Mouse (Mus musculus): Measurements from ENCODE around the gene Cntrl. TPM values are rescaled to one million over a fixed set of nuclear protein-coding genes. Genes with fewer than 3 reads are reported as not detected.

Gene Cntrl
- total RNA-seq, 2 experiments from 2014 or later, result 33.3 to 36.4 TPM

DNA sequence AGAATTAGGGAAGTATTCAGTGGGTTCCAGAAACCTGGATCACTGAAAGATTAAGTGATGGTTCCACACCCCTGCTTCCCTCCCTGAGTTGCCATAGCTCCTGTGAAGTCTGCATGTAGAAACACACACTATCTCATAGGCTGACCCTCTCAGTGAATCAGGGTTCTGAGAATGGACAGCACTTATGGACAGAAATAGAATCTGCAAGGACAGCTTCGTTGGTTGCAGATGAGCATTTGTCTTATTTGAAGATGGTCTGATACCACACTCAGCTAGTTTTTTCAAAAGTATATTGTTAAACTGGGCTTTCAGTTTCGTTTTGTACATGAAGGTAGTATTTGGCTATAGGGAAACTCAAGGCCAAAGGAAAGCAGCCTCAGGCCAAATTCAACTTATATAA is 1.2 kb downstream of the Cntrl start:
- no peak for DNase-seq (ENCODE audit: low spot score in 2 of 2)

DNA sequence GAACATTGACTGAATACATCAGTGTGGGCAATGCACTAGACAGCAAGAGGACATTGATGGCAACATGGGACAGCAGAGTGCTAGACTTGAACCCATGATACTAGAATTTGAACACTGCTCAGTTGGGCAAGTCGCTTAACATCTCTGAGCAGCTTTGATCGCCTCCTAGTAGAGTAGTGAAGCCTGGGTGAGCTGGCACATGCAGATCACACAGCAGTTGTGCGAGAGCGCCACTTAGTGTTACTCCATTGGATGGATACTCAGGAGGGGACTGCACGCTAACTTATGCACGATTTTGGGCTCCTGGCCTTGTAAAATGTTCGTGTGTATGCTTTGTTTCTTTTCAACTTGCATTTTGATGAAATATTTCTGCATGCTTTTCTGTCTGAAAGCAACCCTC is 15.4 kb downstream of the Cntrl start:
- DNase-seq (ENCODE audit: low spot score in 2 of 2), result no peak

DNA sequence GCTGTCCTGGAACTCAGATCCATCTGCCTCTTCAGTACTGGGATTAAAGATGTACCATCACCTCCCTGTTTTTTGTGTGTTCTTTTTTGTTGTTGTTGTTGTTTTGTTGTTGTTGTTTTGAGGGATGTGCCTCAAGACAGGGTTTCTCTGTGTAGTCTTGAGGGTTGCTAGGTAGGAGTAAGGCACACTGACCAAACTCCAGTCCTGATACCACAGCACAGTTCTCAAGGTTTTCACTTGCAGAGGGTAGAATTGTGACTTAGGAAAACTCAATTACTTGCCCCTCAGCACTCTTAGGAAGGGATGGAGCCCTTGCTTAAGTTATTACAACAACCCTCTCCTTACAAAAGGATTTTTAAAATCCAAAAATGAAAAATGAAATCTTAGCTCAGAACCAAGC is 22.2 kb downstream of the Cntrl start:
- DNase-seq (ENCODE audit: low spot score in 2 of 2), result no peak

DNA sequence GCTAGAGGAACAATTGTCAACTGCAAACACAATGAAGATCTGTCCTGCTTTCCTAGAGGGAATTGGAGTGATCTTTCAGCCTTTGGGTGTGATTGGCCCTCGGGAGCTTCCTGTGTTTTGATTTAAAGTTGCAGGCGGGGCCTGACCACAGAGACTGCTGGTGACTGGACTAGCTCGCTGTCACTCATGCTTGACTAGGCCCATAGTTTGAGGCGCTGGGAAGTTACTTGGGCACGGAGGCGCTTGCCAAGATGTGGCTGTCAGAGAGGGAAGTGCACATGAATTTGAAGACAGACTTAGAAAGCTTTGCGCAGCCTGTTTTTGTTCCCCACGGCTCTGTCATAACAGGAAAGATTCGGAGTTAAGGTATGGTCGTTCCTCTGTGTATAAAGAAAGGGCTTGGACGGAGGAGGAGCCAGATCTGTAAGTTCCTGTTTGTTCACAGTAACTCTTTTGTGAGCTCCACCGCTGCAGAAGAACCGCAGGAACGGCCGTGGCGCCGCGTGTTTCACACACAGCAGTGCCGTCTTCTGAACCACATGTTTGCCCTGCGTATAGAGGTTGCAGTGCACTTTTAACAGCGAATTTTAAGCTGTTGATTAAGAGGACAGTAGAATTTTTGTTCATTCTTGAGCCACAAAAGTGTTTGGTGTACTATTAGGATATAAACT is 22.8 kb downstream of the Cntrl start:
- peak; percentile 86 to 87 for DNase-seq (ENCODE audit: low spot score in 2 of 2)

DNA sequence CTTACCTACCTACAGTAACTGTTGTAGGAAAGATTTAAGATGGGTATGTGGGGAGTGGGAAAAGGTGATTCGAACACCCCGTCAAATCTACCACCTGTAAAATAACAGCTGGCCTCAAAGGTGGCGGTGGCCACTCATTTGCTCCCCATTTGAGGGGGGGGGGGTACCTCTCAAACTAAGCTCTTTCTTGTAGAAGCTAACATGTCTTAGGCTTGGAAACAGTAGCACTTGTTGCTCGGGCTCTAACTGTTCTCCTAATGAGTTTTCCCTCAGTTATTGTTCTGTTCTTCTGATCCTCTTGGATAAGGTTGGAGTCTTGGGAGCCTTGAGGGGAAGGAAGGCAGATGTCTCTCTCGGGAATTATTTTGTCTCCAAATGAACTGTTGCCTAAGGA is 23.4 kb downstream of the Cntrl start:
- DNase-seq (ENCODE audit: low spot score in 2 of 2), result no peak

DNA sequence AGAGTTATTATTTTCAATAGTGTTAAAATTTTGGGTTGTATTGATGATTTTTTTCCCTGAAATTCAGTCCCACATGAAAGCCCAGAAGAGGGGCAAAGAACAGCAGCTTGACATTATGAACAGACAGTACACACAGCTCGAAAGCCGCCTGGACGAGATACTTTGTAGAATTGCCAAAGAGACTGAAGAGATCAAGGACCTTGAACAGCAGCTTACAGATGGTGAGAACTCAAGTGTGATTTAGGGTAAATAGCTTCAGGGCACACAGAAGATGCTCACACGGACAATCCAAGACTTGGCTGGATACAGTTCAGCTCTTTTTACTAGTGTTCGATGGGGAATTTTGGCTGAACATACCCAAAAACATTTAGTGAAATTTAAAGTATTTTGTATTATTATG is 24.6 kb downstream of the Cntrl start:
- DNase-seq (ENCODE audit: low spot score in 2 of 2), result no peak

DNA sequence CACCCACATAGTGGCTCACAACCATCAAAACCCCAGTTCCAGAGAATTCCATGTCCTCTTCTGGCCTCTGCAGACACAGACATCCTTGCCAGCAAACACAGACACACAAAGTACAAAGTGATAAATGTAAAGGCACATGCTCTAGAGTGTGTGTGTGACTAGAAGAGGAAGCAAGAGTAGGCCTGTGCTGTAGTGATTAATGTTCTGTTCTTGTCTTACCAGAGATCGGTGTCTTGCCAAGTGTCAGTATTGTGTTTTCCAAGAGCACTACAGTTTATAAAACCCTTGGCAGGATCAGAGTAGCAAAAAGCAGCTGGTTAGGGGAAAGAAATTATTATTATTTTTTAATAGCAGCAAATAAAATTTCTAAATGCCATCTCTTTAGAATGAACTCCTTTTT is 29.3 kb downstream of the Cntrl start:
- DNase-seq (ENCODE audit: low spot score in 2 of 2), result no peak

DNA sequence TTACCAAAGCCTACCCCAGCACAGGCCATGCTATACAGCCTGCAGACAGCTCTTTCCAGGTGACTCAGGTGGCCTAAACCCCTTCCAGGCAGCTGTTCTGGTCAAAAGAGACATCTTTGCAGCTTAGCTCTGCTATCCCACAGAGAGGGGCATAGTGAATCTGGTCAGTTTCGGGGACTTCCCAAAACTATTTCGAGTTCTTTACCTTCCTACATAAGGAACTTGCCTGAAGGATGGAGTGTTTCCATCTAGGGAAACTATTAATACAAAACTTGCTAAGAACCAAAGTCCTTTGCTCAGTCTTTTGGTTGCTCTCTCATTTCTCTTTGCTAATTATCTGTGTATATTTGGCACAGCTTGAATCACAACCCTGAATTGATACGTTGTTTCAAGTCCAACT is 32.4 kb downstream of the Cntrl start:
- DNase-seq (ENCODE audit: low spot score in 2 of 2), result no peak

DNA sequence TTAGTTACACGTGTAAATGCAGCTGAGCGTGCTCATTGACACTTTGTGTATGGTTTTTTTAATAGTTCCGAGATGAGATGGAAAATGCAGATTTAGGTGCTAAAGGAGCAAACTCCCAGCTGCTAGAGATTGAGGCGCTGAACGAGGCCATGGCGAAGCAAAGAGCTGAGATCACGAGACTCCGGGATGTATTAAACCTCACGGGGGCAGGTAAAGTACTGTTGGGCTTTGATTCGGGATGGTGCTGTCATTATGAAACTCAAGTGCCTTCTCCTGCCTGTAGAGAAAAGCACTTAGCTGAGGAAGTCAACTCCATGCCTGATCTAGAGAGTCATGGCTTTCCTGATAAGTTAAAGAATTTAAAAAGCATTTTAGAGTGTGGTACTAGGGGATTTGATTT is 39.5 kb downstream of the Cntrl start:
- DNase-seq (ENCODE audit: low spot score in 2 of 2), result no peak

DNA sequence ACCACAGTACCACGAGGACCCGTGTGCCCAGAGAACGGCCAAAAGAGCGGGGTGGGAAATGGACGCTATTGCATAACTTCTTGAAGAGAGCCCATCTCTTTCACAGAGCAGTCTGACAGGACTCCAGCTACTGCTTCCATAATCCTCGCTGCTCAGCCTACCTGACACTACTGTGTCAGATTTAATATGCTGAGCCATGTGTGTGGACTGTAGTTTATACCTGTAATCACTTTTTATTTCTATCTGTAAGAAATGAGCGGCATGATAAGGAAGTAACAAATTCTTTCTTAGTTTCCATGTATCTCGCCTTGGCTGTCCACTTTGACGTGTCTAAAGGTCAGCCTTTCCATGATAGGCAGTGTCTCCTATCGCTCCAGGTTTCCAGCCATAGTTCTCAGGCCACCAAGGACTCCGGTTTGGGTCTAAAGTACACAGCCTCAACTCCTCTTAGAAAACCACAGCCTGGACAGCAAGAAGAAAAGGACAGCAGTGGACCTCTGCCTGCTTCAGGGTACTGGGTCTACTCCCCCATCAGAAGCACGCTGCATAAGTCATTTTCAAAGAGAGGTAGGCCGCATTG is 42.1 kb downstream of the Cntrl start:
- DNase-seq (ENCODE audit: low spot score in 2 of 2), result no peak

DNA sequence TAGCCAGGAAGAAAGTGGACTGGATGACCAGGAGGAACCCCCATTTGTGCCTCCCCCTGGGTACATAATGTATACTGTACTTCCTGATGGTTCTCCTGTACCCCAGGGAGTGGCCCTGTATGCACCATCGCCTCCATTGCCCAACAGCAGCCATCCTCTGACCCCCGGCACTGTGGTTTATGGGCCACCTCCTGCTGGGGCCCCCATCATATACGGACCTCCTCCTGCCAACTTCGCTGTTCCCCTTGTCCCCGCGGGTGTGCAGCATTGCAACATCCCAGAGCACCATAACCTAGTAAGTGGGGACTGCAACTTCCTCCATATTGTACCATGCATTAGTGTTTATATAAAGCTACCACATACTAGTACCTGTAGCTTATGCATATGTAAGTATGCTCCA is 43.9 kb downstream of the Cntrl start:
- DNase-seq (ENCODE audit: low spot score in 2 of 2), result no peak

DNA sequence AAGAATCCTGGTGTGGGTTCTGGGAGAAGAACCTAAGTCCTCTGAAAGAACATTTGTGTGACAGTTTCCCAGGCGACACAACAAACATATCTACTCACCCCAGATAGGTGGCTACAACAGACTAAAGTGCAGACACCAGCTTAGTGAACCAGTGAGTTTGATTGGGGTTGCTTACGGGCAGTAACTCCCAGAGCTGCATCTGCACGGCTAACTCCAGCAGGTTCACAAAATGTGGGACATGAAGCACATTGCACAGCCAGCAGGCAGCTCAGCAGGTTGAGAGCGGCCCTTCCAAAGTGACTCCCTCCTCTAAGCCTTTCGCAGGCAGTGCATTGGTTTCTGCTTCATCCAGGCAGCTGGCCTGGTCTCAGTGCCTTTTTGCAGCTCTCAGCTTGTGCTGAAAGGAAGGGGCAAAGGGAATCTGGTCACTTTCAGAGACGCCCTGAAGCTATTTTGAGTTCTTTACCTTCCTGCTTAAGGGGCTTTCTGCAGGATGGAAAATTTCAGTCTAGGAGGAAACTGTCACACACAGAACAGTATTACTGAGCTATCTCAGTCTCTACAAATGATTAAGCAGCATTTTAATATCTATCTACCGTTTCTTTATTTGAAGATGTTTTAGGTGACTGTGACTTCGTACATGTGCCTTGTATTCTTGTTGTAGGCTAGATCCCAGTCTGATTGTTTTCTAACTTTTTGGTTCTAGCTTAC is 44.7 kb downstream of the Cntrl start:
- DNase-seq (ENCODE audit: low spot score in 2 of 2), result no peak

DNA sequence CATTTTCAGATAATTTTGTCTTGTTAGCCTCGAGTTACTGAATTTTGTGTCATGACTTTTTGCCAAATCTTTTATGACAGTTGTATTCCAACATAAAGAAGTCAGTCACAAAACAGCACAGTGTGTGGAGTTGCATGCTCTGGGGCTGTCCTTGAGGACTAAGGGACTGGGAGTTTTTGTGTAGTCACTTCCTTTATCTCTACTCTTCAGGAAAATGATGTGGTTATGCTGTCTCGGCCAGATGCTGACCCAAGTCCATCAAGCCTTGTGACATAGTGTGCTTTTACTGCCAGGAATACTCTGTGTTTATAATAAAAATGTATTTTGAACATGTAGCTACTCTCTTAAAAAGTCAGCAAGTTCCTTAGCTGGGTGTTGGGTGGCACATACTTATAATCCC is 47.7 kb downstream of the Cntrl start:
- no peak for DNase-seq (ENCODE audit: low spot score in 2 of 2)

DNA sequence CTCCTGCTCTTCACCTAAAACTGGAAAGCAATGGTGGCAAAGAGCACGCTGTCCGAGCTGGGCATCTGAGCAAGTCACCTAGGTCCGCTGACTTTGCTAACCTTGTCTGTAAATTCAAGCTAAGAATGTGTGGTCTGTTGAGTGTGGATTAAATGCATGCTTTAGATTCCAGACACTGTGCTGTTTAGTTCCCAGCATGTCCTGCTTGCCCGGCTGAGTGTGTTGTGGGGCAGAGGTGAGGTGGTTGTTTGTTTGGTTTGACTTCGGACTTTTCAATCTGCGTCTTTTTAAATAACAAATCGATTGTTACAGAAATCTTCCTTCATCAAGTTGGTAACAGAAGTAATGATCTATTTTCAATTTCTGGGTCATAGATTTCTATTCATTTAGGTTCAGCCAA is 48.5 kb downstream of the Cntrl start:
- no peak for DNase-seq (ENCODE audit: low spot score in 2 of 2)

DNA sequence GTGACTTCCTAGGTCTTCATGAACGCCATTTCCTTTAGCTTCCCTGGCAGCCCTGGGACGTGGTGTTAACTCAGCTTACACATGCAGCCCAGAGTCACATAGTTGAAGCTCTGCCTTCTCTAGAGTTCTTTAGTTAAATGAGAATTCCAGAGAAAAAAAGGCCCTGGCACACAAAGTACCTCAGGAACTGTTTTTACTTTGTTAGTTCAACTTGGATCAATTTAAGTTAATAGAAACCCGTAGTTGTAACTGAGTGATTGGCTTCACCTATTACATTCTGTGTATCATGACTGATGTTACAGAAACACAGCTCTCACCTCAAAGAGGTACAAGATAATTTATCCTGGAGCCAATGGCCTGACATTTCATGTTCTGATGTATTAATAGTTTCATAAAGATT is 49.1 kb downstream of the Cntrl start:
- DNase-seq (ENCODE audit: low spot score in 2 of 2), result no peak

DNA sequence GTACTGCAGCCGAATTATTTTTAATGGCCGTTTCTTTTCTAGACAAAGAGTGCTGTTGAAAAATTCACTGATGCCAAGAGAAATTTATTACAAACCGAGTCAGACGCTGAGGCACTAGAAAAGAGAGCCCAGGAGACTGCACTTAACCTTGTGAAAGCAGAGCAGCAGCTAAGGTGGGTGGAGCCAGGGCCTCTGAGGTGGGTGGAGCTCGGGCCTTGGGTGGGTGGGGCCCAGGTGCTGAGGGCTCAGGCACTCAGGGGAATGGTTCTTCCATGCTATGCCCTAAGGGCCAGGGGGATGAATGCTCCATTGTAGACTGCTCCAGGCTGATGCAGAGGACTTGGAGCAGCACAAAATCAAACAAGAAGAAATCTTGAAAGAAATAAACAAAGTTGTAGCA is 50.9 kb downstream of the Cntrl start:
- DNase-seq (ENCODE audit: low spot score in 2 of 2), result no peak

DNA sequence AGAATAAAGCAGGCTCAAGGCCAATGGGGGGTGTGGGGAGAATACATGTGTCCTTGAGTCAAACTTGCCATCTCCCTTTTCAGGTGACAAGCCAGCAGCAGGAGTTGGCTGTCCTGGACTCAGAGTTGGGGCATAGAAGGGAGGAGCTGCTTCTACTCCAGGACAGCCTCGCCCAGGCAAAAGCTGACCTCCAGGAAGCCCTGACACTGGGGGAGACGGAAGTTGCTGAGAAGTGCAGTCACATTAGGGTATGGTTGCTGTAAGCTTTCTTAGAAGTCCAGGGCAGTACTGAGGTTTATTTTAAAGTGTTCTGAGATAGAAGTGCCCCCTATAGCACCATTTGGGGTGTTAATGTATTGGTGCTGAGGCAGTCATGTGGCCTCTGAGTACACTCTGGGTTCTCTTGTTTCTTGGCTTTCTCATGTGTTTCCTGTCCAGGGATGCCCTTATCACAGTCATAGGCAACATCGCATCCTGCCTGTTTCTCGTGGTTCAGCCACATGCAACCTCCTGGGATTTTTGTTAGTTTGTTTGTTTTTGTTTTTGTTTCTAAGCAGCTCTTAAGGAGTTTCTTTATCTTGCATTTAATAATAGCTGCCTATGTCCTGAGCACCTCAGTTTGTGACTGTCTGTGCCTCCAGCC is 52.7 kb downstream of the Cntrl start:
- DNase-seq (ENCODE audit: low spot score in 2 of 2), result no peak

DNA sequence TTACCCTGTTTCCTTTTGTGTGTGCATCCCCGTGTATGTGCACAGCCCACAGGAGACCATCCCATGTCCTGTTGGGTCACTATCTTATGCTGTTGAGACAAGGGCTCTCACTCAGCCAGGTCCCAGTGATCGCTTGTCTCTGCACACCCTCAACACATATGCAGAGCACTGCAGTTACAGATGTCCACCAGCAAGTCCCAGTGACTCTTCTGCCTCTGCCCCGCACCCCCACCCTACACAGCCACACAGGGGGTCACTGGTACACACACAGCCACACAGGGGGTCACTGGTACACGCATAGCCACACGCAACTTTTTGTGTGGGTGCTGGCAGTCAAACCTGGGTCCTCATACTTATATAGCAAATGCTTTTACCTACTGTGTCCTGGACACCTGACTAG is 54.1 kb downstream of the Cntrl start:
- no peak for DNase-seq (ENCODE audit: low spot score in 2 of 2)

DNA sequence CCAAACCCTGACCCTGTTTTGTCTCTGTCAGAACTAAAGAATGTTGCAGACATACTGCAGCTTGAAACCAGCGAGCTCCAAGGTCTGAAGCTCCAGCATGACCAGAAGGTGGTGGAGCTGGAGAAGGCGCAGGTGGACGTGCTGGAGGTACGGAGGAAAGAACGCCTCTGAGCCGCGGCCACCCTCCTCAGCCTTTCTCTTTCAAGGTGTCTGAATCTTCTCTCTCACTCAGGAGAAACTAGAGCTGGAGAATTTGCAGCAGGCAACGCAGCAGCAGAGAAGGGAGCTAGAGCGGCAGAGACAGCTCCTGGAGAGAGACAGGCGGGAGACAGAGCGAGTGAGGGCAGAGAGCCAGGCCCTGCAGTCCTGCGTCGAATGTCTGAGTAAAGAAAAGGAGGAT is 56.1 kb downstream of the Cntrl start:
- DNase-seq (ENCODE audit: low spot score in 2 of 2), result no peak

DNA sequence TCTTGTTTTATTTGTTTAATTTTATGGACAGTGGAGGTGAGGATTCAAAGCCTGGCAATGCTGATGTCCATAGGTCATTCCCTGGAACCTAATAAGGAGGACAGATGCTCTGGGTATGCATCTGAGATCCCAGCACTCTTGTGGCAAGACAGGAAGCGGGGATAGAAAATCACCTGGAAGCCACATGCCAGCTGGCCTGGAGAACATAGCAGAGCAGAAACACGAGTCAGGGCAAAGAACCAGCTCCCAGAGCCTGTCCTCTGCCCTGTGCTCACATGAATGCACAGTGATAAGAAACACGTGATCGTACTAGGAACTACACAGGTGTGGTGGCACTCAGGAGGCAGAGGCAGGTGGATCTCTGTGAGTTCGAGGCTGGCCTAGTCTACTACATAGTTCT is 57.5 kb downstream of the Cntrl start:
- no peak for DNase-seq (ENCODE audit: low spot score in 2 of 2)

DNA sequence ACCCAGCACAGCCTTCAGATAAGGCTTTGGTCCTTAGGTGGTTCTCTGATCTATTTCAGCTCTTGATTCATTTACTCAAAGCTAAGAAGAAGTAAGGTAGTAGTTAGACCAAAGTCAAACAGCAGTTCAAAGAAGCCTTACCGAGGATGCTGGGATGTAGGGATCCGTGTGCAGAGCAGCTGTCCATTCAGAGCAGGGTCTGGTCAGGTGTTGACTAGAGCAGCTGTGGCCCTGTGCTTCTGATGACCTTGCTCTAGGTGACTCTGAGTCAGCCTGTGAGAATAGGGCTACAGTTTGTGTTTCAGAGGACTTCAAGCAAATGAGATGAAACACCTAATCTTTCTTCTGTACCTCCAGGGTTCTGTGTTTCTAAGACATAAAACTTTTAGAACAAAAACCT is 60.2 kb downstream of the Cntrl start:
- no peak for DNase-seq (ENCODE audit: low spot score in 2 of 2)

DNA sequence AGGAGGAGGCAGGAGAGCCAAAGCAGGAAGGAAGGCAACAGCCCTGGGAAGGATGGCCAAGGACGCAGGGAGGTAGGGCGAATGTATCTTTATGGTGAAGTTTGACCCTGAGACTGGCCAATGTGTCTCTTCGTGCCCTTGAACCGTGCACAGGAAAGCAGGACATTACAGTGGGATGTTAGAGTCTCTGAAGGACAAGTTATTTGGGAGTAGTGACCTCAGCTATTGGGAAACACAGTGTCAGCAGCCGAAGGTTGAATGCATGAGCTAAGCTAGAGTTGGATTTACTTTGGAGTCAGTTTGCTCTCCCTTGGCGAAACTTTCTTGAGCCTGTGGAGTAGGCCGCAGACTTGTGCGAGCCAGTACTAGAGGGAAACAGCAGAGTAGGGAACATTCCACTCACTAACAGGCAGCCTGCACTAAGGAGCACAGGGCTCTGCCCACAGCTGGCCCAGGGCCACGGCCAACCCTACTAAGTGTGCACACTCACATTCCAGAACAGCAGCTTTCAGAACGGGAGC is 62.1 kb downstream of the Cntrl start:
- DNase-seq (ENCODE audit: low spot score in 2 of 2), result peak in 1 of 2 experiments; percentile 28
